Mouse (Mus musculus): ENCODE data around the gene Vps18. TPM values are rescaled to one million over a fixed set of nuclear protein-coding genes. Genes with fewer than 3 reads are reported as not detected.

Gene Vps18
- polyA plus RNA-seq, 1 experiment from 2014 or later: 10.3 TPM

Other genes starting within 250 kb of the Vps18 start
- gene Knl1, start 241.6 kb upstream of the Vps18 start, polyA plus RNA-seq (2015; fragmentation: Nextera tagmentation; extraction: Ambion mirVana): 31.3 and 36.2 TPM in 2 replicates
- gene Rad51, start 175.9 kb upstream of the Vps18 start, polyA plus RNA-seq (2015; fragmentation: Nextera tagmentation; extraction: Ambion mirVana): 21.8 and 28.0 TPM in 2 replicates
- 23.0 and 26.2 TPM in 2 replicates for gene Rmdn3, start 131.7 kb upstream of the Vps18 start, polyA plus RNA-seq (2015; fragmentation: Nextera tagmentation; extraction: Ambion mirVana)
- gene Gchfr, start 121.0 kb upstream of the Vps18 start, polyA plus RNA-seq (2015; fragmentation: Nextera tagmentation; extraction: Ambion mirVana): 4.5 and 5.9 TPM in 2 replicates
- 0.29 and 0.34 TPM in 2 replicates for gene Gm14137, start 114.2 kb upstream of the Vps18 start, polyA plus RNA-seq (2015; fragmentation: Nextera tagmentation; extraction: Ambion mirVana)
- gene Zfyve19, start 80.1 kb upstream of the Vps18 start, polyA plus RNA-seq (2015; fragmentation: Nextera tagmentation; extraction: Ambion mirVana): 29.7 and 36.3 TPM in 2 replicates
- 12.4 and 12.5 TPM in 2 replicates for gene Dnajc17, start 79.9 kb upstream of the Vps18 start, polyA plus RNA-seq (2015; fragmentation: Nextera tagmentation; extraction: Ambion mirVana)
- gene Ppp1r14d, start 58.8 kb upstream of the Vps18 start, polyA plus RNA-seq (2015; fragmentation: Nextera tagmentation; extraction: Ambion mirVana): not detected in 2 replicates
- gene Spint1, start 51.4 kb upstream of the Vps18 start, polyA plus RNA-seq (2015; fragmentation: Nextera tagmentation; extraction: Ambion mirVana): 1.2 and 5.6 TPM in 2 replicates
- 0.44 and 2.2 TPM in 2 replicates for gene Rhov, start 17.5 kb upstream of the Vps18 start, polyA plus RNA-seq (2015; fragmentation: Nextera tagmentation; extraction: Ambion mirVana)
- 9.2 and 14.2 TPM in 2 replicates for gene Dll4, start 37.0 kb downstream of the Vps18 start, polyA plus RNA-seq (2015; fragmentation: Nextera tagmentation; extraction: Ambion mirVana)
- 0.63 and 0.76 TPM in 2 replicates for gene Chac1, start 62.5 kb downstream of the Vps18 start, polyA plus RNA-seq (2015; fragmentation: Nextera tagmentation; extraction: Ambion mirVana)
- 2.5 and 2.7 TPM in 2 replicates for gene Ino80, start 188.9 kb downstream of the Vps18 start, polyA plus RNA-seq (2015; fragmentation: Nextera tagmentation; extraction: Ambion mirVana)

All from heart, embryonic 15.5 days (tissue).